Mouse (Mus musculus): ENCODE data around the gene Sp3. TPM values are rescaled to one million over a fixed set of nuclear protein-coding genes. Genes with fewer than 3 reads are reported as not detected.

Gene Sp3
- total and polyA plus RNA-seq, 3 experiments: 27.8 to 299 (median 34.9) TPM

- Histone ChIP-seq H3K9me3 (replicated peaks; ENCODE audit: insufficient read depth, low read length) (no peaks in the 10 kb centered on the region), H3K4me3 (ENCODE audit: control insufficient read depth in 1 of 2, insufficient read depth in 1 of 2, low read depth in 2 of 2, low read length in 2 of 2) (no peak overlapping the region), H3K9ac (ENCODE audit: control insufficient read depth, low read depth, low read length, poor library complexity, severe bottlenecking) (no peak overlapping the region), H3K79me2 (ENCODE audit: control insufficient read depth, insufficient read depth, low read length, poor library complexity) (no peaks in the 10 kb centered on the region), H3K36me3 (ENCODE audit: control insufficient read depth in 1 of 2, insufficient read depth in 2 of 2, low read length in 2 of 2) (peaks cover 0 to under 1% of the 10 kb centered on the region in 2 experiments; a peak in 1 of 4 replicates), H3K27ac (ENCODE audit: control insufficient read depth, low read depth, low read length) (no peak overlapping the region), H3K4me1 (ENCODE audit: control insufficient read depth in 1 of 2, insufficient read depth in 2 of 2, low read length in 2 of 2) (no peaks in the 10 kb centered on the region), H3K27me3 (ENCODE audit: control insufficient read depth in 1 of 2, insufficient read depth in 2 of 2, low read length in 2 of 2) (no peaks in the 10 kb centered on the region)
- DNase-seq (ENCODE audit: low read depth, low spot score): no peak
- TF ChIP-seq SIN3A (IDR thresholded peaks at IDR 0.05; ENCODE audit: low read length) (no peak), ZMIZ1 (IDR thresholded peaks at IDR 0.05; ENCODE audit: low read depth, low read length) (no peak), ZNF384 (IDR thresholded peaks at IDR 0.05; ENCODE audit: low read depth, low read length) (no peak), POLR2AphosphoS2 (IDR thresholded peaks at IDR 0.05; ENCODE audit: low read length) (0 out of 2 replicates have a peak, but pooled peaks have one; percentile 18)
These were observed 48.1 kb downstream of the Sp3 start for GRCm38 (mm10) chr2:72932186-72932585.

- Histone ChIP-seq H3K9me3 (replicated peaks; ENCODE audit: insufficient read depth, low read length) (no peaks in the 10 kb centered on the region), H3K36me3 (ENCODE audit: control insufficient read depth in 1 of 2, insufficient read depth in 2 of 2, low read length in 2 of 2) (no peaks in the 10 kb centered on the region), H3K4me1 (ENCODE audit: control insufficient read depth in 1 of 2, insufficient read depth in 2 of 2, low read length in 2 of 2) (no peaks in the 10 kb centered on the region), H3K4me3 (ENCODE audit: control insufficient read depth in 1 of 2, insufficient read depth in 1 of 2, low read depth in 2 of 2, low read length in 2 of 2) (no peak overlapping the region), H3K79me2 (ENCODE audit: control insufficient read depth, insufficient read depth, low read length, poor library complexity) (no peaks in the 10 kb centered on the region), H3K27me3 (ENCODE audit: control insufficient read depth in 1 of 2, insufficient read depth in 2 of 2, low read length in 2 of 2) (no peaks in the 10 kb centered on the region), H3K9ac (ENCODE audit: control insufficient read depth, low read depth, low read length, poor library complexity, severe bottlenecking) (no peak overlapping the region), H3K27ac (ENCODE audit: control insufficient read depth, low read depth, low read length) (no peak overlapping the region)
- TF ChIP-seq GATA1 (IDR thresholded peaks at IDR 0.05; ENCODE audit: low read depth, low read length) (no peak), CTCF (IDR thresholded peaks at IDR 0.05 in 2 of 3, conservative IDR thresholded peaks at IDR 0.05 in 1 of 3; ENCODE audit: control insufficient read depth in 1 of 3, insufficient read depth in 1 of 3, low read depth in 2 of 3, low read length in 3 of 3, poor library complexity in 1 of 3, severe bottlenecking in 1 of 3) (no peak), CHD1 (IDR thresholded peaks at IDR 0.05; ENCODE audit: low read depth, low read length) (no peak), ZKSCAN1 (IDR thresholded peaks at IDR 0.05; ENCODE audit: low read depth, low read length) (no peak), BHLHE40 (IDR thresholded peaks at IDR 0.05; ENCODE audit: borderline replicate concordance, low read depth, low read length) (no peak), UBTF (IDR thresholded peaks at IDR 0.05; ENCODE audit: borderline replicate concordance, insufficient read depth, low read depth, low read length) (no peak), POLR2AphosphoS2 (IDR thresholded peaks at IDR 0.05; ENCODE audit: low read length) (no peak), MAFK (IDR thresholded peaks at IDR 0.05; ENCODE audit: borderline replicate concordance, low read depth, low read length) (no peak), USF2 (IDR thresholded peaks at IDR 0.05; ENCODE audit: borderline replicate concordance in 1 of 2, insufficient read depth in 1 of 2, low read depth in 1 of 2, low read length in 2 of 2) (no peak), MAX (IDR thresholded peaks at IDR 0.05; ENCODE audit: low read length) (no peak), POLR2AphosphoS5 (IDR thresholded peaks at IDR 0.05; ENCODE audit: borderline replicate concordance, low read depth, low read length) (no peak), SMC3 (IDR thresholded peaks at IDR 0.05; ENCODE audit: low read depth, low read length) (no peak), JUND (IDR thresholded peaks at IDR 0.05; ENCODE audit: low read depth, low read length) (no peak), CHD2 (IDR thresholded peaks at IDR 0.05; ENCODE audit: low read length) (no peak), ZMIZ1 (IDR thresholded peaks at IDR 0.05; ENCODE audit: low read depth, low read length) (no peak), GABPA (IDR thresholded peaks at IDR 0.05; ENCODE audit: low read depth, low read length) (no peak), EP300 (IDR thresholded peaks at IDR 0.05; ENCODE audit: low read depth in 1 of 2, low read length in 2 of 2) (no peak), RAD21 (IDR thresholded peaks at IDR 0.05; ENCODE audit: low read depth, low read length) (no peak)
- no peak for DNase-seq (ENCODE audit: low read depth, low spot score)
These were observed 55.3 kb downstream of the Sp3 start for GRCm38 (mm10) chr2:72924981-72925380.
